8 mouse cellular contexts compared by ENCODE assay signal in the genomic region with DNA sequence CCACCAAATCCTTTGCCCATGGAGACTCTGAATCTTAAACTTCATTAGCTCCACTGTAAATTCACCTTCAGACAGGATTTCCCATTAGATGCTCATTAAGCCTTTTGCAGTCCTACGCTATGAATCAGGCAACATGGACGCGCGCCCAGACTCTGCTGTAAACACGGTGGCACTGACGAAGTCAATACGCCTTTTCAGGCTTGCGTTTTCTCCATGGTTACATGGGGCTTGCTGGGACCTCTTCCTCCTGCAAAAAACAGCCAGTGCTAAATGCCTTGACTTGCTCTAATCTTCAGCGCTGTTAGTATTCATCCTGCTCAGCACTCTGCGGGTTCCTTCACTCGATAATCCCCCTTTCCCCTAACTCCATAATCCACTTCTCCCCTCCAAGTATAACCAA.
DNase-seq lines count a peak whose midpoint lies in the region; ATAC-seq and TF ChIP-seq lines count a peak whose summit lies in the region.

No protein-coding gene starts in this region.

- TF ChIP-seq POLR2A in thymus, adult 2 months (IDR thresholded peaks at IDR 0.05; ENCODE audit: control insufficient read depth, extremely low read depth, insufficient read depth, low read length, poor library complexity): no peak

- H3K9ac ChIP-seq in limb, embryonic 11.5 days (ENCODE audit: low read length): no peak overlapping the region
- H3K9ac ChIP-seq in midbrain, postnatal 0 days (replicated peaks; ENCODE audit: low read length, poor library complexity, severe bottlenecking): no peak overlapping the region

- no peak overlapping the region for H3K27ac ChIP-seq in limb, embryonic 11.5 days (replicated peaks; ENCODE audit: low read depth, low read length)
- no peak overlapping the region for H3K27ac ChIP-seq in limb, embryonic 10.5 days
- no peak overlapping the region for H3K27ac ChIP-seq in midbrain, postnatal 0 days (ENCODE audit: low read depth, low read length)
- H3K27ac ChIP-seq in thymus, adult 2 months (ENCODE audit: control insufficient read depth, insufficient read depth, low read length): no peak overlapping the region

- TF ChIP-seq CTCF in midbrain, postnatal 0 days (IDR thresholded peaks at IDR 0.05): no peak
- no peak for TF ChIP-seq CTCF in thymus, adult 2 months (IDR thresholded peaks at IDR 0.05; ENCODE audit: borderline replicate concordance, control insufficient read depth, extremely low read depth, insufficient read depth, low read length, poor library complexity)

- no peaks in the 10 kb centered on the region for H3K9me3 ChIP-seq in limb, embryonic 11.5 days (ENCODE audit: control insufficient read depth, low read length)
- H3K9me3 ChIP-seq in limb, embryonic 10.5 days (replicated peaks): no peaks in the 10 kb centered on the region
- H3K9me3 ChIP-seq in midbrain, postnatal 0 days (ENCODE audit: low read length): no peaks in the 10 kb centered on the region

- no peaks in the 10 kb centered on the region for H3K27me3 ChIP-seq in limb, embryonic 11.5 days (ENCODE audit: control insufficient read depth, insufficient read depth, low read length)
- 0 out of 2 replicates have a peak, but pooled peaks cover 5% of the 10 kb centered on the region for H3K27me3 ChIP-seq in limb, embryonic 10.5 days (ENCODE audit: low read depth, poor library complexity, severe bottlenecking)
- H3K27me3 ChIP-seq in midbrain, postnatal 0 days (ENCODE audit: insufficient read depth, low read length): no peaks in the 10 kb centered on the region
- no peaks in the 10 kb centered on the region for H3K27me3 ChIP-seq in thymus, adult 2 months (ENCODE audit: control insufficient read depth, insufficient read depth, low read length)

- no peak overlapping the region for H3K4me2 ChIP-seq in limb, embryonic 11.5 days (ENCODE audit: low read depth, severe bottlenecking)
- peak overlapping the region; percentile 43 for H3K4me2 ChIP-seq in midbrain, postnatal 0 days (ENCODE audit: low read depth, low read length, poor library complexity, severe bottlenecking)

- no peaks in the 10 kb centered on the region for H3K4me1 ChIP-seq in limb, embryonic 11.5 days (ENCODE audit: control insufficient read depth, insufficient read depth, low read length)
- peaks cover 3% of the 10 kb centered on the region; the same call in 1 of the 2 replicates for H3K4me1 ChIP-seq in limb, embryonic 10.5 days
- H3K4me1 ChIP-seq in midbrain, postnatal 0 days (ENCODE audit: insufficient read depth, low read length): no peaks in the 10 kb centered on the region
- H3K4me1 ChIP-seq in thymus, adult 2 months (replicated peaks; ENCODE audit: control insufficient read depth, insufficient read depth, low read length): no peaks in the 10 kb centered on the region

- peak; percentile 23 for DNase-seq in limb, embryonic 11.5 days (ENCODE audit: low spot score)
- DNase-seq in limb, embryonic 10.5 days (ENCODE audit: low spot score): no peak
- DNase-seq in frontal cortex, postnatal 10 days (ENCODE audit: low spot score in 2 of 2): peak; percentile 19 to 33
- peak; percentile 27 for DNase-seq in left cerebral cortex, adult 11 months (ENCODE audit: low spot score)
- peak; percentile 85 for DNase-seq in midbrain, postnatal 0 days (ENCODE audit: low spot score)
- no peak for DNase-seq in adrenal gland, adult (ENCODE audit: inconsistent age in 2 of 2, low spot score in 1 of 2)
- DNase-seq in thymus, adult 2 months: no peak

- H3K4me3 ChIP-seq in limb, embryonic 11.5 days (ENCODE audit: low read depth, low read length): no peak overlapping the region
- no peak overlapping the region for H3K4me3 ChIP-seq in limb, embryonic 10.5 days
- peak overlapping the region; percentile 16 for H3K4me3 ChIP-seq in midbrain, postnatal 0 days (ENCODE audit: low read depth, low read length)
- no peak overlapping the region for H3K4me3 ChIP-seq in thymus, adult 2 months (ENCODE audit: control insufficient read depth, insufficient read depth, low read length)

- no peaks in the 10 kb centered on the region for H3K36me3 ChIP-seq in limb, embryonic 11.5 days (ENCODE audit: control insufficient read depth, insufficient read depth, low read length)
- no peaks in the 10 kb centered on the region for H3K36me3 ChIP-seq in limb, embryonic 10.5 days
- no peaks in the 10 kb centered on the region for H3K36me3 ChIP-seq in midbrain, postnatal 0 days (ENCODE audit: insufficient read depth, low read length)
- H3K36me3 ChIP-seq in thymus, adult 2 months (ENCODE audit: control insufficient read depth, insufficient read depth, low read length): no peaks in the 10 kb centered on the region

- 29% methylated on average over 11 of the region's 11 CpGs for whole genome bisulfite sequencing in limb, embryonic 11.5 days
- 41% methylated on average over 11 of the region's 11 CpGs for WGBS in limb, embryonic 10.5 days
- WGBS in midbrain, postnatal 0 days: 4% methylated on average over 11 of the region's 11 CpGs
- WGBS in thymus, adult 2 months: 51% methylated on average over 11 of the region's 11 CpGs

- ATAC-seq in limb, embryonic 11.5 days (ENCODE audit: insufficient number of reproducible peaks, low FRiP score, low TSS enrichment, low read depth): no peak
- peak; percentile 52; the same call in 1 of the 2 replicates for ATAC-seq in midbrain, postnatal 0 days (ENCODE audit: low FRiP score)
- no peak for ATAC-seq in megakaryocyte progenitor cell, adult 5-6 weeks (replicated peaks; ENCODE audit: poor library complexity)

Comparison
In these comparisons a context has a peak if more than half of its experiments do, and no peak if none do; other contexts are left out.
1. DNase-seq: peak in limb, embryonic 11.5 days (single experiment), frontal cortex, postnatal 10 days (2 of 2), left cerebral cortex, adult 11 months (single experiment) and midbrain, postnatal 0 days (single experiment); none in limb, embryonic 10.5 days (single experiment), adrenal gland, adult (0 of 2) and thymus, adult 2 months (single experiment).